Comparison of ENCODE assay signal across 11 mouse cellular contexts in genomic region chr16:96156019-96156418, GRCm38 (mm10). TPM values are rescaled to one million over a fixed set of nuclear protein-coding genes. Genes with fewer than 3 reads are reported as not detected.
DNase-seq lines count a peak whose midpoint lies in the region.
"Had no signal": no experiment of that assay in that cellular context is flagged by ENCODE, and none has a peak within 500 bp of the region (broad histone marks: within the 10 kb centered on the region; RNA-seq: fewer than 3 reads in every experiment).

No protein-coding gene starts in this region.

- intact Hi-C loops in left cerebral cortex, postnatal 4 days (cut with DNase I): no loop called here
- intact Hi-C loops in left cerebral cortex, postnatal 25 days (cut with DNase I): loop anchor here (5.0 kb wide), 2 partner anchors 36 to 186 kb away; partner anchors contain the start of gene Lca5l

- DNase-seq in left cerebral cortex, adult 11 months (ENCODE audit: low spot score): peak; percentile 51
- DNase-seq in left cerebral cortex, postnatal 4 days: no peak
- DNase-seq in layer of hippocampus, adult 11-12 months (ENCODE audit: low spot score): peak; percentile 69
- DNase-seq in left cerebral cortex, postnatal 25 days (ENCODE audit: low spot score in 2 of 2): peak; percentile 68 to 95
- peak; percentile 87 for DNase-seq in telencephalon, adult 2 months (ENCODE audit: low read depth, low spot score)
- DNase-seq in thymus, postnatal 25 days: no peak
- DNase-seq in lung, postnatal 25 days (ENCODE audit: low spot score): no peak
- DNase-seq: adrenal gland, postnatal 36 days; cerebellum, adult 18-20 months; liver, postnatal 0 days; thymus, postnatal 36 days had no signal

RNA-seq across cellular contexts. Expression of gene Wrb, which starts 10.8 kb away (rescaled TPM):
- 100 to 1,000 TPM in 1 of 2 experiments, 10 to 100 TPM in 1; 93.0 to 117 TPM for total RNA-seq in left cerebral cortex, postnatal 4 days (2021)
- total RNA-seq in left cerebral cortex, postnatal 25 days (2021): 10 to 100 TPM; 61.1 to 61.6 TPM

RNA-seq across cellular contexts. Expression of gene Hmgn1, which starts 28.5 kb away (rescaled TPM):
- 100 to 1,000 TPM; 102 to 103 TPM for total RNA-seq in left cerebral cortex, postnatal 4 days (2021)
- total RNA-seq in left cerebral cortex, postnatal 25 days (2021): 10 to 100 TPM; 52.5 to 71.7 TPM

RNA-seq across cellular contexts. Expression of gene Lca5l, which starts 36.1 kb away (rescaled TPM):
- total RNA-seq in left cerebral cortex, postnatal 4 days (2021): 1 to 10 TPM; 1.7 to 2.0 TPM
- total RNA-seq in left cerebral cortex, postnatal 25 days (2021): 1 to 10 TPM; 1.5 to 2.2 TPM

RNA-seq across cellular contexts. Expression of gene Sh3bgr, which starts 44.2 kb away (rescaled TPM):
- total RNA-seq in left cerebral cortex, postnatal 4 days (2021): 1 to 10 TPM; 1.9 to 3.3 TPM
- total RNA-seq in left cerebral cortex, postnatal 25 days (2021): under 1 TPM; 0.85 to 0.96 TPM

Comparison
In these comparisons a context has a peak if more than half of its experiments do, and no peak if none do; other contexts are left out.
1. DNase-seq: peak in left cerebral cortex, adult 11 months (single experiment), layer of hippocampus, adult 11-12 months (single experiment), left cerebral cortex, postnatal 25 days (2 of 2) and telencephalon, adult 2 months (single experiment); none in left cerebral cortex, postnatal 4 days (single experiment), thymus, postnatal 25 days (single experiment) and lung, postnatal 25 days (single experiment).